Mouse (Mus musculus) intestine, embryonic 16.5 days (tissue): ENCODE measurements around the gene Eif5a. TPM values are rescaled to one million over a fixed set of nuclear protein-coding genes. Genes with fewer than 3 reads are reported as not detected.

Source experiments
- ATAC-seq: fragments of 200-750 bp; cut with Nextera tagmentation; 2 replicates; pipeline ENCODE4 v1.8.0; 2017; ENCODE audit warnings: moderate TSS enrichment, moderate library complexity
- H3K27ac ChIP-seq: fragments of 300-500 bp; sonication (generic); 2 replicates; pipeline ENCODE4 v1.5.1; 2014; ENCODE audit warnings: mild to moderate bottlenecking, low read length
- H3K27me3 ChIP-seq: fragments of 300-500 bp; sonication (generic); replicated peaks from 2 replicates; pipeline ENCODE4 v1.6.1; 2014; ENCODE audit warnings: low read length, control low read depth, mixed read lengths; ENCODE audit not compliant: control insufficient read depth, insufficient read depth
- H3K36me3 ChIP-seq: fragments of 300-500 bp; sonication (generic); 2 replicates; pipeline ENCODE4 v1.6.1; 2014; ENCODE audit warnings: low read length, control low read depth; ENCODE audit not compliant: control insufficient read depth, insufficient read depth
- H3K4me1 ChIP-seq: fragments of 300-500 bp; sonication (generic); 2 replicates; pipeline ENCODE4 v1.6.1; 2014; ENCODE audit warnings: low read length, control low read depth, mixed read lengths; ENCODE audit not compliant: control insufficient read depth, insufficient read depth
- H3K4me2 ChIP-seq: fragments of 300-500 bp; sonication (generic); 2 replicates; pipeline ENCODE4 v1.6.1; 2014; ENCODE audit warnings: low read depth, low read length, control low read depth
- H3K4me3 ChIP-seq: fragments of 300-500 bp; sonication (generic); 2 replicates; pipeline ENCODE4 v1.5.1; 2014; ENCODE audit warnings: mild to moderate bottlenecking, low read length
- H3K9ac ChIP-seq: fragments of 300-500 bp; sonication (generic); 2 replicates; pipeline ENCODE4 v1.6.1; 2014; ENCODE audit warnings: low read depth, low read length
- H3K9me3 ChIP-seq: fragments of 300-500 bp; sonication (generic); 2 replicates; pipeline ENCODE4 v1.6.1; 2016; ENCODE audit warnings: low read length, control low read depth; ENCODE audit not compliant: control insufficient read depth
- WGBS: fragments of 180-500 bp; shearing (Covaris S2); extraction: QIAGEN DNeasy Blood & Tissue Kit; methylation state at CpG from one replicate; pipeline ENCODE4 v1.1.7; 2014; 5-methylcytosine and 5-hydroxymethylcytosine counted together
- polyA plus RNA-seq: library from polyadenylated mRNA; unstranded; fragments of >200 nt; fragmentation: Nextera tagmentation; extraction: Ambion mirVana; gene quantifications from 2 replicates; pipeline ENCODE4 v1.2.1, GENCODE M21; 2015

The Eif5a gene
- polyA plus RNA-seq, 1 experiment from 2014 or later, result 1,683 TPM

GRCm38 (mm10) chr11:69900471-69901405 is 21.0 kb downstream of the Eif5a start, which contains the start of the genes 2810408A11Rik and Neurl4:
Gene 2810408A11Rik, minus strand, starts transcription at chr11:69900987.
Gene Neurl4, plus strand, starts transcription at chr11:69901072.
- Histone ChIP-seq H3K4me1 (peaks cover 11% of the 10 kb centered on the region; the same call in 1 of the 2 replicates), H3K4me3 (peak within 1 kb of the TSS; percentile 82), H3K36me3 (peaks cover 11% of the 10 kb centered on the region), H3K27me3 (no peaks in the 10 kb centered on the region), H3K4me2 (peak within 1 kb of the TSS; percentile 96), H3K27ac (peak within 1 kb of the TSS; percentile 96), H3K9ac (peak within 1 kb of the TSS; percentile 96), H3K9me3 (no peaks in the 10 kb centered on the region)
- peak; percentile 96 for ATAC-seq
- under 1% methylated on average over 38 of the region's 38 CpGs for WGBS

GRCm38 (mm10) chr11:69899870-69900269 is 21.9 kb downstream of the Eif5a start:
- no peak for ATAC-seq
- H3K9ac ChIP-seq, result peak overlapping the region; percentile 96
- H3K36me3 ChIP-seq, result peaks cover 10% of the 10 kb centered on the region; the same call in 1 of the 2 replicates
- peak overlapping the region; percentile 82 for H3K4me3 ChIP-seq
- no peaks in the 10 kb centered on the region for H3K9me3 ChIP-seq
- no peaks in the 10 kb centered on the region for H3K27me3 ChIP-seq
- no peak overlapping the region for H3K27ac ChIP-seq
- WGBS, result 20% methylated on average over 4 of the region's 4 CpGs
- H3K4me2 ChIP-seq, result peak overlapping the region; percentile 96
- peaks cover 11% of the 10 kb centered on the region; the same call in 1 of the 2 replicates for H3K4me1 ChIP-seq

GRCm38 (mm10) chr11:69895291-69895690 is 26.5 kb downstream of the Eif5a start, which contains the start of gene Acap1:
Gene Acap1, minus strand, starts transcription at chr11:69895539.
- H3K27ac ChIP-seq, result no peak within 1 kb of the TSS
- no peak for ATAC-seq
- no peak within 1 kb of the TSS for H3K4me3 ChIP-seq
- no peak within 1 kb of the TSS for H3K4me2 ChIP-seq
- WGBS, result 71% methylated on average over 4 of the region's 4 CpGs
- H3K9me3 ChIP-seq, result no peaks in the 10 kb centered on the region
- 0 out of 2 replicates have a peak, but pooled peaks cover 3% of the 10 kb centered on the region for H3K4me1 ChIP-seq
- no peak within 1 kb of the TSS for H3K9ac ChIP-seq
- no peaks in the 10 kb centered on the region for H3K27me3 ChIP-seq
- no peaks in the 10 kb centered on the region for H3K36me3 ChIP-seq

GRCm38 (mm10) chr11:69894671-69895070 is 27.1 kb downstream of the Eif5a start:
- no peak for ATAC-seq
- Histone ChIP-seq H3K9me3 (no peaks in the 10 kb centered on the region), H3K9ac (no peak overlapping the region), H3K27me3 (no peaks in the 10 kb centered on the region), H3K27ac (no peak overlapping the region), H3K4me1 (no peaks in the 10 kb centered on the region), H3K4me2 (no peak overlapping the region), H3K4me3 (no peak overlapping the region), H3K36me3 (no peaks in the 10 kb centered on the region)
- WGBS, result 73% methylated on average over 5 of the region's 5 CpGs

- Histone ChIP-seq H3K4me1 (no peaks in the 10 kb centered on the region), H3K4me3 (no peak overlapping the region), H3K9ac (no peak overlapping the region), H3K27me3 (no peaks in the 10 kb centered on the region), H3K4me2 (no peak overlapping the region), H3K9me3 (no peaks in the 10 kb centered on the region), H3K27ac (no peak overlapping the region), H3K36me3 (no peaks in the 10 kb centered on the region)
- no peak for ATAC-seq
- 76% methylated on average over 4 of the region's 4 CpGs for WGBS
Observed at GRCm38 (mm10) chr11:69891482-69891881, 30.3 kb downstream of the Eif5a start.

GRCm38 (mm10) chr11:69886907-69887635 is 34.7 kb downstream of the Eif5a start:
- ATAC-seq, result no peak
- Histone ChIP-seq H3K9me3 (no peaks in the 10 kb centered on the region), H3K4me3 (no peak overlapping the region), H3K27me3 (no peaks in the 10 kb centered on the region), H3K4me2 (no peak overlapping the region), H3K9ac (no peak overlapping the region), H3K36me3 (no peaks in the 10 kb centered on the region), H3K27ac (no peak overlapping the region), H3K4me1 (no peaks in the 10 kb centered on the region)
- WGBS, result 62% methylated on average over 8 of the region's 8 CpGs

GRCm38 (mm10) chr11:69884663-69885062 is 37.1 kb downstream of the Eif5a start:
- H3K36me3 ChIP-seq, result no peaks in the 10 kb centered on the region
- no peak overlapping the region for H3K4me3 ChIP-seq
- no peak overlapping the region for H3K4me2 ChIP-seq
- 73% methylated on average over 8 of the region's 8 CpGs for WGBS
- ATAC-seq, result no peak
- H3K4me1 ChIP-seq, result peaks cover 15% of the 10 kb centered on the region
- H3K9ac ChIP-seq, result 0 out of 2 replicates have a peak overlapping the region, but pooled peaks have one; percentile 27
- no peaks in the 10 kb centered on the region for H3K9me3 ChIP-seq
- H3K27me3 ChIP-seq, result no peaks in the 10 kb centered on the region
- no peak overlapping the region for H3K27ac ChIP-seq

GRCm38 (mm10) chr11:69884240-69884639 is 37.5 kb downstream of the Eif5a start:
- peaks cover 19% of the 10 kb centered on the region for H3K4me1 ChIP-seq
- H3K27ac ChIP-seq, result no peak overlapping the region; the same call in 1 of the 2 replicates
- no peak for ATAC-seq
- no peaks in the 10 kb centered on the region for H3K9me3 ChIP-seq
- no peak overlapping the region for H3K4me3 ChIP-seq
- no peak overlapping the region for H3K4me2 ChIP-seq
- H3K9ac ChIP-seq, result 0 out of 2 replicates have a peak overlapping the region, but pooled peaks have one; percentile 38
- 62% methylated on average over 9 of the region's 9 CpGs for WGBS
- no peaks in the 10 kb centered on the region for H3K36me3 ChIP-seq
- H3K27me3 ChIP-seq, result no peaks in the 10 kb centered on the region
